Mouse (Mus musculus) heart, postnatal 10 days (tissue): ENCODE measurements around the gene Lyrm7. TPM values are rescaled to one million over a fixed set of nuclear protein-coding genes. Genes with fewer than 3 reads are reported as not detected.
A peak's percentile ranks its signal among the peaks of the same experiment; 100 is the strongest.

Source experiments
- DNase-seq, 2 experiments: peaks; one replicate each; pipeline ENCODE4 v3.0.0; 2021
- intact Hi-C: fragments of 180-260 bp; cut with DNase I; formaldehyde crosslinking; loops from one replicate; pipeline ENCODE4 v1.15.1; 2025
- total RNA-seq, 2 experiments: library from RNA; stranded (reverse); gene quantifications; 2 replicates each; pipeline ENCODE4 v1.2.3; 2021

Gene Lyrm7
- total RNA-seq, 2 experiments from 2014 or later: 24.4 to 27.0 TPM

DNA sequence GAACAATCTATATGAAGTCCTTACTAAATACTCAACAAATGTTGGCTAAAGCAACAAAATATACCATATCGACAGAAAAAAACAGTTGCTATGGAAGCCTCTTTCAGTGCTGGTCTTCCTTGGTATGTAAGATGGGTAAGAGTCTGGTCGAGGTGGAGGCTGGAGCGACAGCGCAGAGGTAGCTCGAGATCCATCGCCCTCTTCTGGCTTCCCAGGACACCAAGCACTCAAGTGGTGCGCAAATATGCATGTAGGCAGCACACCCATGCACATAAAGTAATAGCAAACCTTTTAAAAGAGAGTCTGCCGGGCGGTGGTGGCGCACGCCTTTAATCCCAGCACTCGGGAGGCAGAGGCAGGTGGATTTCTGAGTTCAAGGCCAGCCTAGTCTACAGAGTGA, 9.1 kb downstream of the Lyrm7 start:
- intact Hi-C loops: no loop called here

GRCm38 (mm10) chr11:54849961-54850758, 10.6 kb downstream of the Lyrm7 start:
- intact Hi-C loops: loop anchor here (5.0 kb wide), 1 partner anchor 63 kb away; the partner anchor contains the start of gene Cdc42se2
- DNase-seq: no peak

More for the DNA sequence above, 9.1 kb downstream of the Lyrm7 start:
- DNase-seq: no peak

DNA sequence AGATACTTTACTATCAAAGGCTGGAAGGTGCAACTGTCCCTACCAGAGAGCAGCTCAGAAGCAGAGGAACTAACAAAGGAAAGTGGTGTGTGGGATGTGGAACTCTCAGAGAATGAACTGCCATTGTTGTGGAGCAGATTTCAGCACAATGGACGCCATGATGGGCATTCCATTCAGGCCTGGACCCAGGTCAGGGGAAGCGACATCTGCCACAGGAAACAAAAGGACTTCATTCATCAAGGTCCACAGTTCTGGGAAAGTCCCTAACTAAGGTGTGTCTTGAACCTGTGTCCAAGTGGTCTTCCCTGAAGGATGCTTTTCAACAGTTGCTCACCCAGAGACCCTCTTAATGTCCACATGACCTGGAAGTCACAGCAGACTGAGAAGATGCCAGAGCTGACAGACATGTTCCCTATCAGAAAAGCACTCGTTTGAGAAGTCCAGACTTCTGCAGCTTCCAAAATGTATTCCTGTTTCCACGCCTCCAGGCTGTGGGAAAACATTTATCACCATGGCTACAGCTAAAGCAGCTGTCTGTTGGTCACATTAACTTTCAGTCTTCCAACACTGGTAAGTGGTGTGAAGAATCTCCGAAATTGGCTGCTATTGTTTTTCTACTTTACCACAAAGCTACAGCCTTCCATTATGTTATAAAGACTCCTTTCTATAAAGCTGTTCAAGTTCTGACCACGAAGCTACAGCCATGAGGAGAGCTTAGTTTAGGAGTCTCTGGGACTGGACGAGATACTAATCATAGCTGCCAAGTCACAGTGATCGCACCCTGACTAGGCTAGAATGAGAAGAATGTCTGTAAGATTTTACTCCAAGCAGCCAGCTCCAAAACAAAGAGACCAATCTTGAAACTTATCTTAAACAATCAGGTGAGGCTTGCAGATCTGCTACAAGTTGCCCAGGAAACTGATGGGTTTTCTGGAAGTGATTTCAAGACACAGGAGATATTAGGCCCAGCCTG, 15.0 kb downstream of the Lyrm7 start:
- DNase-seq: peak in 1 of 2 experiments; percentile 39
- intact Hi-C loops: loop anchor here (5.0 kb wide), 1 partner anchor 58 kb away; the partner anchor contains the start of gene Cdc42se2

GRCm38 (mm10) chr11:54844959-54845358, 15.8 kb downstream of the Lyrm7 start:
- DNase-seq: peak in 1 of 2 experiments; percentile 25
- intact Hi-C loops: loop anchor here (5.0 kb wide), 1 partner anchor 58 kb away; the partner anchor contains the start of gene Cdc42se2

GRCm38 (mm10) chr11:54844424-54844823, 16.3 kb downstream of the Lyrm7 start:
- intact Hi-C loops: no loop called here
- DNase-seq: peak in 1 of 2 experiments; percentile 17

- intact Hi-C loops: no loop called here
These were observed 19.8 kb downstream of the Lyrm7 start for GRCm38 (mm10) chr11:54840891-54841290.

GRCm38 (mm10) chr11:54839696-54840095, 21.0 kb downstream of the Lyrm7 start:
- intact Hi-C loops: no loop called here
- no peak for DNase-seq

More at GRCm38 (mm10) chr11:54840891-54841290, 19.8 kb downstream of the Lyrm7 start:
- no peak for DNase-seq

DNA sequence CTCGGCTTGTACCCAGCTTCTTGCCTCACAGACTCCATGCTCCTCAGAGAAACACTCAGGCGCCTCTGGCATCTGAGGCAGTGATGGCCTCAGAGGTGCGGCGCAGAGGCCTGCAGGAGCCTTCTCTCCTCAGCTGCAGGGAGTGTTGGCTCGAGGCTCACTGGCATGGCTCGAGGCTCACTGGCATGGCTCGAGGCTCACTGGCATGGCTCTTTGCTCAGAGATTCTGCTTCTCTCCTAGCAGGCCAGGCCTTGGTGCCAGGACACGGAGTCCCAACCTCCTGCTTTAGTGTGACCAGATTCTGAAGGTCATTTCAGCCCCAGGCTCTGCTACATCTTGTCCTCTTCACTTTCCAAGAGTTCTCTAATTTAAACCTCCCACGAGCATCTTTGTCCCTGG, 24.6 kb downstream of the Lyrm7 start:
- DNase-seq: no peak
- intact Hi-C loops: no loop called here

DNA sequence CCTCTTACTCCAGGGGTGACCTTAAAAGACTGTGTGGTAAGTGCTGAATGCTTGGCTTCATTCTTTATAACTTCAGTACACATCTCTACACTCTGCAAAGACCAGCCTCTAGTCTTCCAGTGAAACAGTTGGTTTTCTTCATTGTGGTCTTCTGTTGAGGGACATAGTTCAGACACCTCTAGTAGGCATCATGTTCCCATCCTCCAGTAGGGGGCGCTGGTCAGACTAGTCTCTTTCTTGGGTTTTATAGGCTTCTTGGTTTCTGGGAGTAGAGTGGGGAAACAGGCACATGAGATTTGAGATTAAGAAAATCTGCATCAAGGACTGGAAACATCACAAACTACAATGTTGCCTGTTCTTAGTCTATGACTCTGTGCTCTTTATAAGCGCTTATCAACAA, 26.1 kb downstream of the Lyrm7 start:
- intact Hi-C loops: no loop called here
- no peak for DNase-seq

GRCm38 (mm10) chr11:54833833-54834232, 26.9 kb downstream of the Lyrm7 start:
- no peak for DNase-seq
- intact Hi-C loops: no loop called here

- intact Hi-C loops: no loop called here
- no peak for DNase-seq
These were observed 33.9 kb downstream of the Lyrm7 start for GRCm38 (mm10) chr11:54826819-54827218.

DNA sequence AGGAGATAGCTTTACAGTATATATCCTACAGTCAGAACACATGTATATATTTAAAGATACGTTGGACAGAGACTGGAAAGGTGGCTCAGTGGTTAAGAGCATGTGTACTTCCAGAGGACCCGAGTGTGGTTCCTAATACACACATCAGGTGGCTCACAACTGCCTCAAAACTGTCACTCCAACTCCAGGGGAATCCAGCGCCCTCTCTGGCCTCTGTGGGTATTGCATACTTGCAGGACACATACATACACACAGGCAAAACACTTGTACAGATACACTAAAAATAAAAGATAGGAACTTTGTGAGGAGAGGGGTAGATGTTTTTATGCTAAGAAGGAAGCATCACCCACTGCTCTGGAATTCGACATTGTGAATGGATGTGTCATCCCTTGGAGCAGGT, 34.9 kb downstream of the Lyrm7 start:
- no peak for DNase-seq
- intact Hi-C loops: no loop called here

DNA sequence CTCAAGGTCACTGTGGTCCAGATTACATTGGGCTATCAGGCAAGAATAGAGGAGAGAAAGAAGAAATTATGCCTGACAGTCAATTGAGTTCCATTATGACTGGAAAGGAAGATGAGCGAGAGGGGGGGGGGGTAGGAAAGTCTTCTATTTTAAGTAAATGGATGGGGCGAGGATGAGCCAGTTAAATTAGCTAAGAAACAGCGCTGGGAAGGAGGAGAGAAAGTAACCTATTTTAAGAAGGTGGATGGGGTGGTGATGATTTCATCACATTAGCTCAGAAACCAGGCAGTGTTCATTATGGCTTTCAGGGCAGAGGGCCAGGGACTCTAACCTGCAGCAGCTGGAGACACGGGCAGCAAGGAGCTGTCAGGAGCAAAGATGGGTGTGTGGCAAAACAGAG, 37.2 kb downstream of the Lyrm7 start:
- DNase-seq: no peak
- intact Hi-C loops: no loop called here

GRCm38 (mm10) chr11:54819489-54819888, 41.2 kb downstream of the Lyrm7 start:
- no peak for DNase-seq
- intact Hi-C loops: no loop called here

GRCm38 (mm10) chr11:54817449-54817848, 43.3 kb downstream of the Lyrm7 start:
- intact Hi-C loops: no loop called here
- DNase-seq: no peak

- intact Hi-C loops: no loop called here
- no peak for DNase-seq
These were observed 45.1 kb downstream of the Lyrm7 start for GRCm38 (mm10) chr11:54815659-54816058.

GRCm38 (mm10) chr11:54812812-54813516, 47.8 kb downstream of the Lyrm7 start:
- DNase-seq: peak; percentile 29 to 39
- intact Hi-C loops: no loop called here

DNA sequence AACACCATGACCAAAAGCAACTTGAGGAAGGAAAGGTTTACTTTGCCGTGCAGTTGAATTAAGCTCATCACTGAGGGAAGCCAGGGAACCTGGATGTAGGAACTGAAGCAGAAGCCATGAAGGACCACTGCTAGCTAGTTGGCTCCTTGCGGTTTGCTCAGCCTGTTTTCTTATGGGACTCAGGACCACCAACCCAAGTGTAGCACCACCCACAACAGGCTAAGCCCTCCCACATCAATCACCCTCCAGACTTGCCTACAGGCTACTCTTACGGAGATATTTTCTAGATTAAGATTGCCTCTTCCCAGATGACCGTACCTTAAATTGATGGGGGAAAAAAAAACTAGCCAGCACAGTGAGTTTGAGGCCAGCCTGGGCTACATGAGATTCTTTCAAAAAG, 48.4 kb downstream of the Lyrm7 start:
- no peak for DNase-seq
- intact Hi-C loops: no loop called here

DNA sequence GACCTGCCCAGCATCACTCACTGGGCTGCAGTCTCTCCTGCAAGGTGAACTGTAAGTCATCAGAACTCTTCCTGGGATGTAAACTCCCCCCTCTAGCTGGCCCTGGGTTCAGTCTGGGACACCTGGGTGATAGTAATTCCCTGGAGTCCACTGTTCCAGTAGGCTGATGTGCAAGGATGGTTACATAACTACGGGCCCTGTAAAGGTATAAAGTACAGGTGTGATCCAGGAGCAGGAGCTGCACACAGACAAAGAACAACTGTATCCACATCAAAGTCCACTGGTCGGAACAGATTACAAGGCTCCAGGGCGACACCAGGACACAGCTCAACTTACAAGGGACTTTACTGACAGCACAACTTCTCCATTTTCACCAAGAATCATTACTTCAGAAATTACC, 49.7 kb downstream of the Lyrm7 start:
- intact Hi-C loops: no loop called here

DNA sequence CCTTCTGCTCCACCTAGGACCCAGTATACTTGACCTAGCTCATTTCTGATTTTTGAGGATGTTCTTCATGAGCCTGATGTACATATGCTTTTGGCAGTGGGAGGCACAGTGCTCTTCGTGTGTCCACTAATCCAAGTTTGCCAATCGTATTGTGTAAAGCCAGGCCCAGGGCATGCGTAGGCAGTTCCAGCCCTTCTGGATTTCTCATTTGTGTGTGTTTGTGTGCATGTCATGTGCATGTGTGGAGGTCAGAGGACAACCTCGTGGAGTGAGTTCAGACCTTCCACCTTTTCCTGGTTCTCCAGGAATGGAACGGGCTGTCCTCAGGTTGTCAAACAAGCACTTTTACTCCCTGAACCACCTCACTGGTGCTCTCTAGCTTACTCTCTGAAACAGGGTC, 51.1 kb downstream of the Lyrm7 start:
- intact Hi-C loops: no loop called here
- DNase-seq: no peak

More for the DNA sequence above, 49.7 kb downstream of the Lyrm7 start:
- no peak for DNase-seq

DNA sequence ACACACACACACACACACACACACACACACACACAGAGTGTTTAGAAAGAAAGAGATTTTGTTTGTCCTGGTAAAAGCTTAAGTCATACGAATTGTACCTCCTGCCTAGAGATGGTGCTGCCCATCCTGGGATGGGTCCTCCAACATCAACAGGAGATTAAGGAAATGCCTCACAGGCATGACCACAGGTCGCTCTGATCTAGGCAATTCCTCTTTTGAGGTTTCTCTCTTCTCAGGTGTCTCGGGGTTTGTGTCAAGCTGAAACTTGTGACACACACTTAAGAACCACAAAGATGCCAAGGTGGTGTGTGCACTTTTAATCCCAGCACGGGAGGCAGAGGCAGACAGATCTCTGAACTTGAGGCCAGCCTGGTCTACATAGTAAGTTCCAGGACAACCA, 52.5 kb downstream of the Lyrm7 start:
- no peak for DNase-seq
- intact Hi-C loops: no loop called here
